Mouse (Mus musculus) embryonic facial prominence, embryonic 14.5 days (tissue): ENCODE measurements at regions not wholly inside any gene's neighbourhood (a gene's known extent, or its start where the extent isn't known, plus 50 kb on each side); places are given as distances from the start of the nearest gene placed in this dataset.

ENCODE experiments used
- ATAC-seq: fragments of 200-750 bp; cut with Nextera tagmentation; 2 replicates; pipeline ENCODE4 v1.8.0; 2017; ENCODE audit warnings: low read depth, moderate number of reproducible peaks, moderate TSS enrichment
- DNase-seq: peaks from one replicate; pipeline ENCODE4 v3.0.0-alpha.2; 2015; ENCODE audit warnings: low spot score
- H3K27ac ChIP-seq: fragments of 300-500 bp; sonication (generic); replicated peaks from 2 replicates; pipeline ENCODE4 v1.5.1; 2014; ENCODE audit warnings: low read depth, mild to moderate bottlenecking, low read length, moderate library complexity
- H3K27me3 ChIP-seq: fragments of 300-500 bp; sonication (generic); replicated peaks from 2 replicates; pipeline ENCODE4 v1.6.1; 2014; ENCODE audit warnings: low read length; ENCODE audit not compliant: control insufficient read depth, insufficient read depth
- H3K36me3 ChIP-seq: fragments of 300-500 bp; sonication (generic); 2 replicates; pipeline ENCODE4 v1.6.1; 2014; ENCODE audit warnings: low read length, mixed read lengths; ENCODE audit not compliant: control insufficient read depth, insufficient read depth
- H3K4me1 ChIP-seq: fragments of 300-500 bp; sonication (generic); 2 replicates; pipeline ENCODE4 v1.6.1; 2014; ENCODE audit warnings: antibody characterized with exemption, low read length; ENCODE audit not compliant: control insufficient read depth, insufficient read depth
- H3K4me2 ChIP-seq: fragments of 300-500 bp; sonication (generic); 2 replicates; pipeline ENCODE4 v1.6.1; 2014; ENCODE audit warnings: low read depth, mild to moderate bottlenecking, low read length, moderate library complexity, mixed read lengths
- H3K4me3 ChIP-seq: fragments of 300-500 bp; sonication (generic); 2 replicates; pipeline ENCODE4 v1.5.1; 2014; ENCODE audit warnings: low read depth, mild to moderate bottlenecking, low read length
- H3K9ac ChIP-seq: fragments of 300-500 bp; sonication (generic); 2 replicates; pipeline ENCODE4 v1.6.1; 2014; ENCODE audit warnings: low read depth, mild to moderate bottlenecking, low read length, moderate library complexity, mixed read lengths
- H3K9me3 ChIP-seq: fragments of 300-500 bp; sonication (generic); 2 replicates; pipeline ENCODE4 v1.6.1; 2016; ENCODE audit warnings: low read length; ENCODE audit not compliant: control insufficient read depth
- WGBS: fragments of 180-500 bp; shearing (Covaris S2); extraction: QIAGEN DNeasy Blood & Tissue Kit; methylation state at CpG from one replicate; pipeline ENCODE4 v1.1.7; 2014; 5-methylcytosine and 5-hydroxymethylcytosine counted together

GRCm38 (mm10) chr1:177364355-177364754 lies 77.8 kb upstream of the Zbtb18 start:
- no peak overlapping the region for H3K27ac ChIP-seq
- no peaks in the 10 kb centered on the region for H3K4me1 ChIP-seq
- no peak overlapping the region for H3K4me2 ChIP-seq
- no peak overlapping the region for H3K4me3 ChIP-seq
- H3K36me3 ChIP-seq = no peaks in the 10 kb centered on the region
- no peak for DNase-seq
- 75% methylated on average over 7 of the region's 7 CpGs for WGBS
- no peak for ATAC-seq
- H3K27me3 ChIP-seq = no peaks in the 10 kb centered on the region
- no peak overlapping the region for H3K9ac ChIP-seq
- H3K9me3 ChIP-seq = no peaks in the 10 kb centered on the region

DNA sequence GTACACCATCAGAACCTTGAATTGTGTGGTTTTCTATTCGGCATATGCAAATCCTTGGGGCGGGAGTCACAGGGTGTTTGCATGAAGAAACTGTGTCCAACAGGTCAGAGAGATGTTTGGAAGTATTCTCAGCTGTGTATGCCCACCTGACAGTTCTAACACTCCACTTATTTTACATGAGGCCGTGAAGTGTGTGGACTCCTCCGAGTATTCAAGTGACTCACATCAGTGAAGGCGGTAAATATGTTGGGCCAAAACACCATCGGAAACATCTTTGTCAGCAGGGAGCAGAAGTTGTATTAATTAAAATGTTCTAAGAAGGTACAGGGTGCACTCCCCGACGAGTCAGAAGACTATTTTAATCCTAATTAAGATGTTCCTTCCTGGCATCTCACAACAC lies 79.8 kb upstream of the Zbtb18 start:
- H3K4me3 ChIP-seq = no peak overlapping the region
- 89% methylated on average over 8 of the region's 8 CpGs for WGBS
- no peak for DNase-seq
- H3K27ac ChIP-seq = no peak overlapping the region
- no peaks in the 10 kb centered on the region for H3K9me3 ChIP-seq
- H3K4me1 ChIP-seq = no peaks in the 10 kb centered on the region
- no peaks in the 10 kb centered on the region for H3K27me3 ChIP-seq
- no peak overlapping the region for H3K9ac ChIP-seq
- H3K36me3 ChIP-seq = no peaks in the 10 kb centered on the region
- no peak overlapping the region for H3K4me2 ChIP-seq
- ATAC-seq = no peak

DNA sequence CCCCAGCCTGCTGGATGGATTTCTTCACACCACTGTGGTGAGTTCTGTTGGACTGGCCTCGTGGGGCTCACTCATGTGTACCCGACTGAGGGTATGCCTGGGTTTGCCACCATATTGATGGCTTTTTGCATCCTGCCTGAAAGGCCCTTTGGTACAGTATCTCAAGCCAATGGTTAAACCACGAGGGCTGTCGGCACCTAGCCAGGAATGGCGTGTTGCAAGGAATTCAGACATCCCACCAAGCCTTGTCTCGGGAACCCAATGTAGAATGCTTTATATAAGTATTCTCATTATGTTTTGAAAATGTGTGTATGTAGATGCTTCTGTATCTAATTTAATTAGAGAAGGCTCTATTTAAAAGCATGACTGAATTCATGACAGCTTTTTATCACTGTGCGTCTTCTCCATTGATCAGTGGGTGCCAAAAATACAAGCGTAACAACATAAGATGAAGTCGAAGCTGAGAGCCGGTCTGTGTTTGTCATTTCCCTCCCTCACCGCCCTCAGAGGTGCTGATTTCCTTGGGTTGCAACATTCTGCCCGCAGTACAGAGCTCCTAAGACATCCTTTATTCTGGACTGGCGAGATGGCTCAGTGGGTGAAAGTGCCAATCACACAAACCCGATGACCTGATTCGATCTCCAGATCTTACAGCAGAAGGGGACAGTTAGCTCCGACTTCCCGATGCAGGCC lies 90.5 kb upstream of the Akt3 start:
- Histone ChIP-seq H3K4me1 (peaks cover 3% of the 10 kb centered on the region), H3K27me3 (no peaks in the 10 kb centered on the region), H3K4me2 (no peak overlapping the region), H3K4me3 (no peak overlapping the region), H3K9me3 (no peaks in the 10 kb centered on the region), H3K9ac (no peak overlapping the region), H3K27ac (no peak overlapping the region), H3K36me3 (no peaks in the 10 kb centered on the region)
- DNase-seq (no peak), ATAC-seq (no peak)
- 86% methylated on average over 17 of the region's 17 CpGs for WGBS

- DNase-seq (no peak), ATAC-seq (no peak)
- H3K36me3 ChIP-seq = no peaks in the 10 kb centered on the region
- H3K4me1 ChIP-seq = peaks cover 7% of the 10 kb centered on the region
- H3K9ac ChIP-seq = no peak overlapping the region
- H3K9me3 ChIP-seq = no peaks in the 10 kb centered on the region
- no peak overlapping the region for H3K27ac ChIP-seq
- H3K4me2 ChIP-seq = no peak overlapping the region
- H3K4me3 ChIP-seq = no peak overlapping the region
- no peaks in the 10 kb centered on the region for H3K27me3 ChIP-seq
- WGBS = 51% methylated on average over 4 of the region's 4 CpGs
Measured at GRCm38 (mm10) chr1:177347208-177347607, 89.2 kb upstream of the Akt3 start.

- WGBS = 62% methylated on average over 6 of the region's 6 CpGs
- DNase-seq = no peak
Measured at GRCm38 (mm10) chr1:177346540-177346939, 88.5 kb upstream of the Akt3 start.

GRCm38 (mm10) chr1:177345540-177345939 lies 87.5 kb upstream of the Akt3 start:
- Histone ChIP-seq H3K9ac (no peak overlapping the region), H3K9me3 (no peaks in the 10 kb centered on the region), H3K4me2 (no peak overlapping the region), H3K36me3 (no peaks in the 10 kb centered on the region), H3K27ac (no peak overlapping the region), H3K4me3 (no peak overlapping the region), H3K27me3 (no peaks in the 10 kb centered on the region), H3K4me1 (peaks cover 7% of the 10 kb centered on the region)
- ATAC-seq (no peak), DNase-seq (no peak)
- WGBS = 86% methylated on average over 6 of the region's 6 CpGs

More at GRCm38 (mm10) chr1:177346540-177346939, 88.5 kb upstream of the Akt3 start:
- no peak overlapping the region for H3K27ac ChIP-seq
- H3K36me3 ChIP-seq = no peaks in the 10 kb centered on the region
- H3K27me3 ChIP-seq = no peaks in the 10 kb centered on the region
- H3K4me3 ChIP-seq = no peak overlapping the region
- H3K9me3 ChIP-seq = no peaks in the 10 kb centered on the region
- no peak overlapping the region for H3K9ac ChIP-seq
- peaks cover 7% of the 10 kb centered on the region for H3K4me1 ChIP-seq
- H3K4me2 ChIP-seq = no peak overlapping the region
- ATAC-seq = no peak

DNA sequence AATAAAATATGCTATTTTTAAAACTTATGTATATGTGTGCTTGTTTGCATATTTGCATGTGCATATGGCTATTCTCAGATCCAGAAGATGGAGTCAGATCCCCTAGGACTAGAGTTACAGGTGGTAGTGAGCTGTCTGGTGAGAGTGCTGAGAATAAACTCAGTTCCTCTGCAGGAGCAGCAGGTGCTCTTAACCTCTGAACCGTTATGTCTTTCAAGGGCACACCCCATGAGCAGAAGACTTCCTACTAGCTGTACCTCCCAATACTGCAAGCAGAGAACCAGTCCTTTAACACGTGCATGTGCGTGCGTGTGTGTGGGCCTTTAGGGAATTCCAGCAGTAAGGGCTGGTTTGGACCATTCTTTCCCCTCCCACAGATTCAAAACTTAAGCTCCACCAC lies 85.9 kb upstream of the Akt3 start:
- Histone ChIP-seq H3K4me2 (no peak overlapping the region), H3K27ac (no peak overlapping the region), H3K36me3 (no peaks in the 10 kb centered on the region), H3K4me3 (no peak overlapping the region), H3K9me3 (no peaks in the 10 kb centered on the region), H3K9ac (no peak overlapping the region), H3K4me1 (peaks cover 7% of the 10 kb centered on the region), H3K27me3 (no peaks in the 10 kb centered on the region)
- WGBS = 59% methylated on average over 4 of the region's 4 CpGs
- no peak for ATAC-seq
- no peak for DNase-seq

GRCm38 (mm10) chr1:177343121-177343520 lies 85.1 kb upstream of the Akt3 start:
- H3K36me3 ChIP-seq = no peaks in the 10 kb centered on the region
- H3K4me3 ChIP-seq = no peak overlapping the region
- ATAC-seq = peak; percentile 56; the same call in 1 of the 2 replicates
- peak; percentile 86 for DNase-seq
- no peak overlapping the region; the same call in 1 of the 2 replicates for H3K4me2 ChIP-seq
- H3K9me3 ChIP-seq = no peaks in the 10 kb centered on the region
- peaks cover 7% of the 10 kb centered on the region for H3K4me1 ChIP-seq
- no peak overlapping the region for H3K27ac ChIP-seq
- 8% methylated on average over 6 of the region's 6 CpGs for WGBS
- no peak overlapping the region for H3K9ac ChIP-seq
- H3K27me3 ChIP-seq = no peaks in the 10 kb centered on the region

- no peaks in the 10 kb centered on the region for H3K27me3 ChIP-seq
- peaks cover 5% of the 10 kb centered on the region; the same call in 1 of the 2 replicates for H3K4me1 ChIP-seq
- no peak overlapping the region for H3K4me3 ChIP-seq
- 69% methylated on average over 3 of the region's 3 CpGs for WGBS
- no peaks in the 10 kb centered on the region for H3K36me3 ChIP-seq
- no peak overlapping the region for H3K4me2 ChIP-seq
- H3K9ac ChIP-seq = no peak overlapping the region
- H3K27ac ChIP-seq = no peak overlapping the region
- DNase-seq = no peak
- H3K9me3 ChIP-seq = no peaks in the 10 kb centered on the region
- no peak for ATAC-seq
Measured at GRCm38 (mm10) chr1:177340232-177340631, 82.2 kb upstream of the Akt3 start.
